Mouse (Mus musculus) layer of hippocampus, adult 11-12 months (tissue): ENCODE measurements around the gene Ccdc92b.

Experiments used
- DNase-seq: peaks from one replicate; pipeline ENCODE4 v3.0.0; 2022; ENCODE audit warnings: low spot score

Ccdc92b gene

DNA sequence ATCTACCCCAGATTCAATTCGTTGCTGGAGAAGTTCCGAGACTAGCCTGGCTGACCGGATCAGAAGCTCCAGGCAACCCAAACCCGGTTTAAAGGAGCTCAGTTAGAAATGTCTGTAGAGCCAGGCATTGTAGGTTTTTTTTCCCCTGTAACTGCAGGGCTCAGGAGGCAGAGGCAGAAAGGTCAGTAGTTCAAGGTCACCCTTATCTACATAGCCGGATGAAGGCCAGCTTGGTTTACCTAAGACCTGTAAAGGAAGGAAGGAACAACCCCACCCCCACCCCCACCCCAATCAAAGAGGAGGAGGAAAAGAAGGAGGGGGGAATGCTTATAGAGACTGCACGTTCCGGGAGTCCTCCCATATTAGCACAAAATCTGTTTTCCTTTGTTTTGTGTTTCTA lies 8.0 kb upstream of the Ccdc92b start:
- no peak for DNase-seq

- DNase-seq: no peak
Measured at GRCm38 (mm10) chr11:74613428-74613827, 6.0 kb upstream of the Ccdc92b start.

GRCm38 (mm10) chr11:74615571-74615970 lies 3.8 kb upstream of the Ccdc92b start:
- no peak for DNase-seq

- no peak for DNase-seq
Measured at GRCm38 (mm10) chr11:74619956-74620300, 523 bp downstream of the Ccdc92b start.

GRCm38 (mm10) chr11:74621974-74622669 lies 2.7 kb downstream of the Ccdc92b start:
- no peak for DNase-seq

DNA sequence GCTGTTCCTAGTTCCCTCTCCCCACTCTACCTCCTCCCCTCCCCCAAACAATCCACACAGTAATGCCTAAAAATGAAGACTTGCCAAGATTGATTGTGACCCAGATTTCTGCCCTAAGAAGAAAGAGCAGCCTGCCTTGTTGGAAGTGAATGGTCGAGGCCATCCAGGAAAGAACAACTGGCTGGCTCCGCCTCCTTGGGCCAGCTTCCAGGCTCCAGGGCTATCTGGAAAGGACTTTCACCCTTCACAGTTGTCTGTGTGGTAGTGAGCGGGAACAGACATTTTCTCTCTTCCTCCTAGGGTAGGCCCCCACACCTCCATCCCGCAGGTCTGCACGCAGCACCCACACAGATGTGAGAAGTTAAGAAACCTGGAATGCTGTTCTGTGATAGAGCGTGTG lies 4.3 kb downstream of the Ccdc92b start:
- DNase-seq: no peak

- DNase-seq: no peak
Measured at GRCm38 (mm10) chr11:74625333-74625732, 5.9 kb downstream of the Ccdc92b start.

DNA sequence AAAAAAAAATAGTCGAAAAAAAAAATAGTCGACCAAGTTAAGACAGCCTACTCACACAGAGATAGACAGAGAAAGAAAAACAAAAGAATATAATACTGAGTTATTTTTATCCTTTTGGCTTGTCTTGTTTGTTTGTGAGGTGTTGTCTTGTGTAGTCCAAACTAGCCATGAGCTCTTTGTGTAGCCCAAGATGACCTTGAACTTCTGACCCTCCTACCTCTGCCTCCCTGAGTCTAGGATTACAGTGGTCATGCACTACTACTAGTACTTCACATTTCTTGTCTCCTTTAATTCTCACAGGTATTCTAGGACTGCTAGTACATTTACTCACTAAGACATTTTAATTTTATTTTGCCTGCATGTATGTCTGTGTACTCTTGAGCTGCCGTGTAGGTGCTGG lies 8.1 kb downstream of the Ccdc92b start:
- DNase-seq: no peak

DNA sequence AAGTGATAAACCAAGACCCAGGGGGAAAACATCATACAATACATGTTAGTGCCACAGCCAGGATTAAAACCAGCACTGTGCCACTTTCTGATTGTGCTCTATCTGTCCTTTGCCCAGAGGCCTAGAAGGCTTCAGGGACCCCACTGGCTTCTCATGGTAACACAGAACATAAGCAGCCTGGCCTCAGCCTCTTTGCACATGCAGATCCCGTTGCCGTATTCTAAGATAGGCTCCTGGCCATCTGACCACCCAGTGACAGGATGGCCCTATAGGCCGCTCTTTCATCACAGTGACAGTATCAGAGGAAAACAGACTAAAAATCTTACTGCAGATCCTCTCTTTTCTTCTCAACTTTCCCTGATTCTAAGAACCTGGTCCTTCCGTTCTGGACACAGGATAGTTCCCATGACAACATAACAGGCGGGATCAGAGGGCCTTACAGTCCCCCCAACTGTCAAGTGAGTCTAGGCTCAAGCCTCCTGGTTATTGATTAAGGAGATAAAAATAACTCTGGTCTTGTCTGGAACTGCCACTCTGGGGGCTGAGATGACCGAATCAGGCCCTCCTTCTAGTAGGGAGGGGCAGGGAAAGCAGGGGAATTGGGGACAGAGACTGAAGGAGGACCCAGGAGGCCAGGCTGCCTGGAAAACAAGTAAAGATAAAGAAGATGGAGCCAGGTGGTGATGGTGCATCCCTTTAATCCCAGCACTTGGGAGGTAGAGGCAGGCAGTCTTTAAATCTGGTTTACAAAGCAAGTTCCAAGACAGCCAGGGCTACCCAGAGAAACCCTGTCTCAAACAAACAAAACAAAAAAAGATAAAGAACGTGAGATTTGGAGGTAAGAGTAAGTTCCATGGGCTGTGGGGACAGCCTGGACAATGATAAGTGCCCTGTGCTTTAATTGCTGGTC lies 12.7 kb downstream of the Ccdc92b start:
- DNase-seq: no peak

DNA sequence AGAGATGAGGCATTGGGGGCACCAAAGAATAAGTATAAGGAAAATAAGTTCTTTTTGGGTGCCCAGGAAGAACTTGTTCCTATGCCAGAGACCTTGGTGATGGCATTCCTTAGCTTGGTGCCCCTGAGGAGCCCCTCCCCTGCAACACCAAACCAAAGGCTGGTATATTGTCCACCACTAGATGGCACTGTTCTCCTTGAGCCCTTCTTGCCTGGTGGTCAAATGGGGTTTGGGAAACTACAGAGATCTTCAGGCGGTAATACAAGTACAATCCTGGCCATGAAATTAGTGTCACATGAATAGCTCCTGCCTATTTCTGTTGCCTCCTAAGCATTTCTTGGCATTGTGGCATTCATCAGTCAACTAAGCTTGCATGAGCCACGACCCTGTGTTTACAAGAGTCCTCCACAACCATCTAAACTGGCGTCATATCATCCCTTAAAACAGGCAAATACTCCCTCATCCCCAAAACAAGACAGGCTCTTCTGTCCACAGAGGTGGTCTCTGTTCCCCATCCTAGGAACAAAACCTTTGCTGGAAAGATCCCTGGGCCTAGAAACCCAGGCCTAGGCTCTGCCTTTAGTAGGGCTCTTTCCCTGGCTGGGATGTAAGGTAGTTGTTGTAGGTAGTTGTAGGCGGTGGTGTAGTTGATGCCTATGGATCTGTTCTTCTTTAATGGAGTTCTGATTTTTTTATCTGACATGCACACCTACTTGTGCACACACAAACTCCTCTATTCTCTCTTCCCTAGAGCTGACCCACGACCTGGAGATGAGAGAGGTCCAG lies 15.3 kb downstream of the Ccdc92b start:
- DNase-seq: peak; percentile 78

GRCm38 (mm10) chr11:74637486-74637885 lies 18.1 kb downstream of the Ccdc92b start:
- no peak for DNase-seq

DNA sequence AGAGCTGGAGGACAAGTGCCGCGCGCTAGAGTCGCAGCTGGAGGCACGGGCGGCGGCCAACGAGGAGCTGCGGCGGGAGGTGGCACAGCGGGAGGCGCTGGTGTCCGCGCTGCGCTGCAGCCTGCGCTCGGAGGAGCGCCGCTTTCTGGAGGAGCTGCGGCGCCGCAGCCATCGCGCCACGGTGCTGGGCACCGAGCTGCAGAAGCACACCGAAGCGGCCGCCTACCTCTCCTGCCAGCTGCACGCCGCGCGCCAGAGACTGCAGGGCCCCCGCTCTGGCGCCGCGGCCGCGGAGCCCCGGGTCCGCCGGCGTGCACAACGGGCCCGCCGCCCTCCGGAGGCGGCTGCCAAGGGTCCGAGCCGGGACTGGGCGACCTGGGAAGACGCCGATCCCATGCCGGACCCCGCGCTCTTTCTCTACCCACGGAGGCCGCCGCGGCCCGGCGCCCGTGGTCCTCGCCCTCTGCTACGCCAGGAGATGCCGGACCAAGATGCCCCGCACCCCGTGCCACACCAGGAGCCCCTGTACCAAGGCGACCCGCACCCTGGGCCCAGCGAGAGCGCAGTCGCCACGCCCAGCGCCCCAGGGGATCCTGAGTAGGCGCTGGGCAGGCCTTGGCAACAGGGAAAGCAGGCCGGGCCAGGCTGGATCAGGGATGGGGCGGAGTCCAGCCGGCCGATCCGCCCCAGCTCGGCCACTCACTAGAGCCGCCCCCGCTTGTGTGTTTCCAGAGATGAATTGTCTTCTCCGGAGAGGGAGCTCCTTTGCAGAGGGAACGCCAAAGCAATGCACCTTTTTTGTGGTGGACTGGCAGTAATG lies 18.8 kb downstream of the Ccdc92b start:
- peak; percentile 66 for DNase-seq

DNA sequence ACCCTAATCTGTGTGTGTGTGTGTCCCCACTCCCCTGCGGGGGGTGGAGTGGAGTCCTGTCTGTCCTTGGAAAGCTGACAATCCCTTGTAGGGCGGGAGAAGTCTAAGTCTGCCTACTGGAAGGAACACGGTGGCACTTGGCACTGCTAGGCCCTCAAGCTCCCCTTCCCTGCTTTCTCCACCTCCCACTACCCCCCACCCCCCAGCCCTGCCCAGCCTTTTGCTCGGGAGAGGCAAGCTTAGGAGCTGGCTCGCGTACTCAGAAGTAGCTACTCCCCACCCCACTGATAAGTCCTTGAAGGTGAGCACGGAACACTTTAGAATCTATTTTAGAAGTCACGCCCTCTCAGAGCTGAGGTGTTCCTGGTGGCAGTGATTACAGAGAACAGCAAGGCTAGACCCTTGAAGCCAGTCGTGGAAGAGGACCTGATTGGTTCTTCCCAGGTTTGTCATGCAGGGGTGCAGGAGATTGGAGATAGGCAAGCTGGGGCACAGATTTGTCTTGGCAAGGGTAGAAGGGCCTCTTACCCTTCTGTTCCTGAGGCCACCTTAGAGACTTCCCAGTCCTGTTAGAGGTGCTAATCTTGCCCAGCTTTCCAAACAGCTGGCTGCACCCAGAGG lies 19.5 kb downstream of the Ccdc92b start:
- DNase-seq: no peak

- no peak for DNase-seq
Measured at GRCm38 (mm10) chr11:74639628-74640027, 20.2 kb downstream of the Ccdc92b start.

- DNase-seq: no peak
Measured at GRCm38 (mm10) chr11:74647966-74648365, 28.6 kb downstream of the Ccdc92b start.

DNA sequence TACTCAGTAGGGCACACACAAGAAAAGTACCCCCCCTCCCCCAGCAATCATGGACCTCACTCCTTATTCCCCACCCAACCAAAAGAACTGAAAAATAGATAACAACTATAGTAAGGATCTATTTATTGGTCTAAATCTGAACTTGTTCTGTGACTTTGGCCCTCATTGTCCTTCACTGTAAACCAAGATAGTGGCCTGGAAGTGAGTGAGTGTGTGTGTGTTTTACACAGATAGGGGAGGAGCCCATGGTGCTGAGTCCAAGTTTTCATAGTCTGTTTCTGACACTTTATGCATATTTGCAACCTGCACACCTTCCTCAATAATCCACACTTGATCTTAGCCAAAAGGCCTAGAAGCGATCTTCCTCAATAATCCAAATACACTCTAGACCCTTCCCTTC lies 29.3 kb downstream of the Ccdc92b start:
- DNase-seq: no peak

DNA sequence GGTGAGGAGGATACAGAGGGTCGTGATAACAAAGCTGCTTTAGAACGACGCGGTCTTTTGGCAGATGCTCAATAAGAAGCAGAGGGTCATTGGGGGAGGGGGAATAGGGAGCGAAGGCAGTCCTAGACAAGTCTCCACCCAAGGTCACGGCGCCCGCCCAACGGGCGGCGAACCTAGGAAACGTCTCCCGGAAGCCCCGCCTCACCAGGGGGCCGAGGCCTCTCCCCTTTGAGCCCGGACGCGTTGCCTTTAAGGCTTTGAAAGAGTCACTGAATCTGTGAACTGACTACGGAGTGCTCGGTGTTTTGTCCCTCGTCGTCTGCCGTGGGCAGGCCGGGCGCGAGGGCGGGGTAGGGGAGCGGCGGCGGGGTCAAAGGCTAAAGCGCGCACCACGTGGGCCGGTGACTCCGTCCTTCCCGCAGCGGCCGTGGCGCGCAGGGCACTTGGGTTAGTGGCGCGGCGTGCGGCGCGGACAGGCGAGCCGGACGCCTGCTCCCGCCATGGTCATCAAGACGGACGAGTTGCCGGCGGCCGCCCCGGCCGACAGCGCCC lies 29.8 kb downstream of the Ccdc92b start, which contains the start of gene Cluh:
TSS of gene Cluh (plus strand) at position 401 of the 552 bp plus-strand sequence.
- DNase-seq: peak; percentile 97

- peak; percentile 37 for DNase-seq
Measured at GRCm38 (mm10) chr11:74649647-74650551, 30.5 kb downstream of the Ccdc92b start.

- no peak for DNase-seq
Measured at GRCm38 (mm10) chr11:74650576-74651100, 31.2 kb downstream of the Ccdc92b start.

GRCm38 (mm10) chr11:74652791-74653191 lies 33.4 kb downstream of the Ccdc92b start:
- DNase-seq: peak; percentile 37
